Mouse (Mus musculus): ENCODE results near the gene Tnfaip8l1. TPM values are rescaled to one million over a fixed set of nuclear protein-coding genes. Genes with fewer than 3 reads are reported as not detected.

Tnfaip8l1 gene
- polyA plus RNA-seq, 1 experiment from 2014 or later, result 12.7 TPM

- Histone ChIP-seq H3K27ac (replicated peaks; ENCODE audit: low read depth, low read length) (no peak overlapping the region), H3K9ac (replicated peaks; ENCODE audit: low read length) (no peak overlapping the region), H3K4me1 (ENCODE audit: control insufficient read depth, insufficient read depth, low read length) (0 out of 2 replicates have a peak, but pooled peaks cover 3% of the 10 kb centered on the region), H3K4me3 (ENCODE audit: low read depth, low read length) (no peak overlapping the region), H3K36me3 (replicated peaks; ENCODE audit: control insufficient read depth, insufficient read depth, low read depth, low read length) (no peaks in the 10 kb centered on the region), H3K9me3 (replicated peaks; ENCODE audit: control insufficient read depth, low read length) (no peaks in the 10 kb centered on the region), H3K4me2 (ENCODE audit: low read depth, low read length) (peak overlapping the region; percentile 5; the same call in 1 of the 2 replicates), H3K27me3 (ENCODE audit: control insufficient read depth, insufficient read depth, low read length) (no peaks in the 10 kb centered on the region; the same call in 1 of the 2 replicates)
- no peak for ATAC-seq (replicated peaks; ENCODE audit: insufficient number of reproducible peaks, low FRiP score, low TSS enrichment, low read depth)
- WGBS, result 6% methylated on average over 14 of the region's 14 CpGs
- DNase-seq (ENCODE audit: low spot score), result peak; percentile 65
These were observed 29.6 kb upstream of the Tnfaip8l1 start for GRCm38 (mm10) chr17:56132661-56133060.

- 19% methylated on average over 18 of the region's 21 CpGs for WGBS
- ATAC-seq (replicated peaks; ENCODE audit: insufficient number of reproducible peaks, low FRiP score, low TSS enrichment, low read depth) (0 out of 2 replicates have a peak, but pooled peaks have one; percentile 26), DNase-seq (ENCODE audit: low spot score) (peak; percentile 34)
- peak overlapping the region; percentile 40 for H3K4me2 ChIP-seq (ENCODE audit: low read depth, low read length)
- H3K36me3 ChIP-seq (replicated peaks; ENCODE audit: control insufficient read depth, insufficient read depth, low read depth, low read length), result no peaks in the 10 kb centered on the region
- H3K27me3 ChIP-seq (ENCODE audit: control insufficient read depth, insufficient read depth, low read length), result peaks cover 8% of the 10 kb centered on the region
- no peak overlapping the region for H3K27ac ChIP-seq (replicated peaks; ENCODE audit: low read depth, low read length)
- H3K4me1 ChIP-seq (ENCODE audit: control insufficient read depth, insufficient read depth, low read length), result 0 out of 2 replicates have a peak, but pooled peaks cover 3% of the 10 kb centered on the region
- H3K4me3 ChIP-seq (ENCODE audit: low read depth, low read length), result no peak overlapping the region
- H3K9ac ChIP-seq (replicated peaks; ENCODE audit: low read length), result no peak overlapping the region; the same call in 1 of the 2 replicates
- H3K9me3 ChIP-seq (replicated peaks; ENCODE audit: control insufficient read depth, low read length), result no peaks in the 10 kb centered on the region
These were observed 28.6 kb upstream of the Tnfaip8l1 start for GRCm38 (mm10) chr17:56133457-56134363.

- H3K9me3 ChIP-seq (replicated peaks; ENCODE audit: control insufficient read depth, low read length), result no peaks in the 10 kb centered on the region
- H3K36me3 ChIP-seq (replicated peaks; ENCODE audit: control insufficient read depth, insufficient read depth, low read depth, low read length), result no peaks in the 10 kb centered on the region
- H3K4me1 ChIP-seq (ENCODE audit: control insufficient read depth, insufficient read depth, low read length), result 0 out of 2 replicates have a peak, but pooled peaks cover 3% of the 10 kb centered on the region
- peak overlapping the region; percentile 45 for H3K4me2 ChIP-seq (ENCODE audit: low read depth, low read length)
- no peak overlapping the region for H3K27ac ChIP-seq (replicated peaks; ENCODE audit: low read depth, low read length)
- peaks cover 16% of the 10 kb centered on the region for H3K27me3 ChIP-seq (ENCODE audit: control insufficient read depth, insufficient read depth, low read length)
- peak; percentile 63 for DNase-seq (ENCODE audit: low spot score)
- ATAC-seq (replicated peaks; ENCODE audit: insufficient number of reproducible peaks, low FRiP score, low TSS enrichment, low read depth), result 0 out of 2 replicates have a peak, but pooled peaks have one; percentile 12
- peak overlapping the region; percentile 14; the same call in 1 of the 2 replicates for H3K4me3 ChIP-seq (ENCODE audit: low read depth, low read length)
- peak overlapping the region; percentile 1; the same call in 1 of the 2 replicates for H3K9ac ChIP-seq (replicated peaks; ENCODE audit: low read length)
- WGBS, result 2% methylated on average over 27 of the region's 27 CpGs
These were observed 27.8 kb upstream of the Tnfaip8l1 start for GRCm38 (mm10) chr17:56134463-56134971.

GRCm38 (mm10) chr17:56136558-56136957, 25.7 kb upstream of the Tnfaip8l1 start:
- 87% methylated on average over 7 of the region's 7 CpGs for WGBS
- no peak for ATAC-seq (replicated peaks; ENCODE audit: insufficient number of reproducible peaks, low FRiP score, low TSS enrichment, low read depth)
- peaks cover 6% of the 10 kb centered on the region; the same call in 1 of the 2 replicates for H3K4me1 ChIP-seq (ENCODE audit: control insufficient read depth, insufficient read depth, low read length)

GRCm38 (mm10) chr17:56137839-56138613, 24.3 kb upstream of the Tnfaip8l1 start:
- H3K36me3 ChIP-seq (replicated peaks; ENCODE audit: control insufficient read depth, insufficient read depth, low read depth, low read length), result no peaks in the 10 kb centered on the region
- H3K4me3 ChIP-seq (ENCODE audit: low read depth, low read length), result no peak overlapping the region
- H3K27ac ChIP-seq (replicated peaks; ENCODE audit: low read depth, low read length), result no peak overlapping the region
- 11% methylated on average over 25 of the region's 25 CpGs for WGBS
- H3K9ac ChIP-seq (replicated peaks; ENCODE audit: low read length), result no peak overlapping the region
- H3K27me3 ChIP-seq (ENCODE audit: control insufficient read depth, insufficient read depth, low read length), result peaks cover 46% of the 10 kb centered on the region
- ATAC-seq (replicated peaks; ENCODE audit: insufficient number of reproducible peaks, low FRiP score, low TSS enrichment, low read depth) (no peak), DNase-seq (ENCODE audit: low spot score) (no peak)
- no peaks in the 10 kb centered on the region for H3K9me3 ChIP-seq (replicated peaks; ENCODE audit: control insufficient read depth, low read length)
- H3K4me1 ChIP-seq (ENCODE audit: control insufficient read depth, insufficient read depth, low read length), result peaks cover 12% of the 10 kb centered on the region
- peak overlapping the region; percentile 29 for H3K4me2 ChIP-seq (ENCODE audit: low read depth, low read length)

More at GRCm38 (mm10) chr17:56136558-56136957, 25.7 kb upstream of the Tnfaip8l1 start:
- Histone ChIP-seq H3K9me3 (replicated peaks; ENCODE audit: control insufficient read depth, low read length) (no peaks in the 10 kb centered on the region), H3K9ac (replicated peaks; ENCODE audit: low read length) (no peak overlapping the region), H3K36me3 (replicated peaks; ENCODE audit: control insufficient read depth, insufficient read depth, low read depth, low read length) (no peaks in the 10 kb centered on the region), H3K27me3 (ENCODE audit: control insufficient read depth, insufficient read depth, low read length) (peaks cover 36% of the 10 kb centered on the region), H3K4me2 (ENCODE audit: low read depth, low read length) (no peak overlapping the region), H3K27ac (replicated peaks; ENCODE audit: low read depth, low read length) (no peak overlapping the region), H3K4me3 (ENCODE audit: low read depth, low read length) (no peak overlapping the region)
- DNase-seq (ENCODE audit: low spot score), result no peak

GRCm38 (mm10) chr17:56139355-56139754, 22.9 kb upstream of the Tnfaip8l1 start:
- DNase-seq (ENCODE audit: low spot score), result no peak
- Histone ChIP-seq H3K4me3 (ENCODE audit: low read depth, low read length) (peak overlapping the region; percentile 73), H3K9me3 (replicated peaks; ENCODE audit: control insufficient read depth, low read length) (no peaks in the 10 kb centered on the region), H3K4me1 (ENCODE audit: control insufficient read depth, insufficient read depth, low read length) (peaks cover 9% of the 10 kb centered on the region), H3K27ac (replicated peaks; ENCODE audit: low read depth, low read length) (no peak overlapping the region), H3K4me2 (ENCODE audit: low read depth, low read length) (peak overlapping the region; percentile 99), H3K36me3 (replicated peaks; ENCODE audit: control insufficient read depth, insufficient read depth, low read depth, low read length) (no peaks in the 10 kb centered on the region), H3K9ac (replicated peaks; ENCODE audit: low read length) (peak overlapping the region; percentile 63), H3K27me3 (ENCODE audit: control insufficient read depth, insufficient read depth, low read length) (peaks cover 46% of the 10 kb centered on the region)
- no peak for ATAC-seq (replicated peaks; ENCODE audit: insufficient number of reproducible peaks, low FRiP score, low TSS enrichment, low read depth)
- WGBS, result 8% methylated on average over 16 of the region's 21 CpGs

GRCm38 (mm10) chr17:56139858-56140595, 22.2 kb upstream of the Tnfaip8l1 start, which contains the start of gene Sema6b:
Sema6b (minus strand) TSS chr17:56140343.
- peak within 1 kb of the TSS; percentile 63 for H3K9ac ChIP-seq (replicated peaks; ENCODE audit: low read length)
- H3K36me3 ChIP-seq (replicated peaks; ENCODE audit: control insufficient read depth, insufficient read depth, low read depth, low read length), result no peaks in the 10 kb centered on the region
- H3K4me1 ChIP-seq (ENCODE audit: control insufficient read depth, insufficient read depth, low read length), result peaks cover 9% of the 10 kb centered on the region
- no peak for ATAC-seq (replicated peaks; ENCODE audit: insufficient number of reproducible peaks, low FRiP score, low TSS enrichment, low read depth)
- peak; percentile 77 for DNase-seq (ENCODE audit: low spot score)
- no peak within 1 kb of the TSS; the same call in 1 of the 2 replicates for H3K27ac ChIP-seq (replicated peaks; ENCODE audit: low read depth, low read length)
- peak within 1 kb of the TSS; percentile 99 for H3K4me2 ChIP-seq (ENCODE audit: low read depth, low read length)
- no peaks in the 10 kb centered on the region for H3K9me3 ChIP-seq (replicated peaks; ENCODE audit: control insufficient read depth, low read length)
- WGBS, result under 1% methylated on average over 76 of the region's 79 CpGs
- H3K4me3 ChIP-seq (ENCODE audit: low read depth, low read length), result peak within 1 kb of the TSS; percentile 73
- peaks cover 46% of the 10 kb centered on the region for H3K27me3 ChIP-seq (ENCODE audit: control insufficient read depth, insufficient read depth, low read length)
